Mouse (Mus musculus) E14TG2a.4 (cell line): ENCODE results near the gene Scd2.

Source experiments
- CTCF ChIP-seq: conservative IDR thresholded peaks from 2 replicates; pipeline ENCODE4 v1.5.1; 2014; ENCODE audit warnings: low read length
- POU5F1 ChIP-seq: IDR thresholded peaks from 2 replicates; pipeline ENCODE4 v1.6.1; 2014; ENCODE audit warnings: low read length, borderline replicate concordance

GRCm38 (mm10) chr19:44286109-44286508 is 7.4 kb upstream of the Scd2 start:
- TF ChIP-seq CTCF (no peak), POU5F1 (no peak)
